21 mouse cellular contexts compared by ENCODE assay signal in genomic region chr6:34183326-34183725, GRCm38 (mm10). TPM values are rescaled to one million over a fixed set of nuclear protein-coding genes. Genes with fewer than 3 reads are reported as not detected.
DNase-seq lines count a peak whose midpoint lies in the region; TF ChIP-seq lines count a peak whose summit lies in the region.
"Had no signal": no experiment of that assay in that cellular context is flagged by ENCODE, and none has a peak within 500 bp of the region (broad histone marks: within the 10 kb centered on the region; RNA-seq: fewer than 3 reads in every experiment).

No protein-coding gene starts in this region.

- no peak overlapping the region for H3K4me3 ChIP-seq in thymus, adult 2 months (ENCODE audit: control insufficient read depth, insufficient read depth, low read length)
- H3K4me3 ChIP-seq: embryonic facial prominence, embryonic 10.5 days; embryonic facial prominence, embryonic 12.5 days; forebrain, embryonic 13.5 days; forebrain, embryonic 15.5 days had no signal

- peak overlapping the region; percentile 99; the same call in 1 of the 2 replicates for H3K27ac ChIP-seq in thymus, adult 2 months (ENCODE audit: control insufficient read depth, insufficient read depth, low read length)
- H3K27ac ChIP-seq: embryonic facial prominence, embryonic 10.5 days; embryonic facial prominence, embryonic 12.5 days; forebrain, embryonic 13.5 days; forebrain, embryonic 15.5 days had no signal

- no peak for TF ChIP-seq CTCF in thymus, adult 2 months (IDR thresholded peaks at IDR 0.05; ENCODE audit: borderline replicate concordance, control insufficient read depth, extremely low read depth, insufficient read depth, low read length, poor library complexity)

- H3K4me1 ChIP-seq in thymus, adult 2 months (replicated peaks; ENCODE audit: control insufficient read depth, insufficient read depth, low read length), result peaks cover 22% of the 10 kb centered on the region
- H3K4me1 ChIP-seq: embryonic facial prominence, embryonic 10.5 days; embryonic facial prominence, embryonic 12.5 days; forebrain, embryonic 15.5 days had no signal

- TF ChIP-seq POLR2A in thymus, adult 2 months (IDR thresholded peaks at IDR 0.05; ENCODE audit: control insufficient read depth, extremely low read depth, insufficient read depth, low read length, poor library complexity), result no peak

- 87% methylated on average over 3 of the region's 3 CpGs for WGBS in thymus, adult 2 months

- intact Hi-C loops in left cerebral cortex, postnatal 10 days (cut with DNase I), result no loop called here

- H3K36me3 ChIP-seq in thymus, adult 2 months (ENCODE audit: control insufficient read depth, insufficient read depth, low read length), result no peaks in the 10 kb centered on the region
- H3K36me3 ChIP-seq: embryonic facial prominence, embryonic 10.5 days; embryonic facial prominence, embryonic 12.5 days; forebrain, embryonic 15.5 days had no signal

- no peaks in the 10 kb centered on the region for H3K27me3 ChIP-seq in thymus, adult 2 months (ENCODE audit: control insufficient read depth, insufficient read depth, low read length)
- H3K27me3 ChIP-seq: CH12.LX; embryonic facial prominence, embryonic 12.5 days; forebrain, embryonic 13.5 days; forebrain, embryonic 15.5 days had no signal

- no peak for DNase-seq in thymus, adult 2 months
- DNase-seq in thymus, postnatal 0 days (ENCODE audit: low spot score), result no peak
- DNase-seq in ES-CJ7 (ENCODE audit: low read depth, low spot score), result peak; percentile 51
- DNase-seq in ZHBTc4 (ENCODE audit: low read depth, low spot score), result peak; percentile 70
- no peak for DNase-seq in left cerebral cortex, postnatal 10 days (ENCODE audit: extremely low spot score in 1 of 2, low spot score in 2 of 2)
- DNase-seq in adrenal gland, postnatal 36 days, result no peak
- DNase-seq: adrenal gland, adult 2 months; adrenal gland, postnatal 10 days; adrenal gland, postnatal 25 days; B cell, adult 2 months; cerebellum, adult 11-12 months; cerebellum, adult 2 months; cerebellum, adult 9-10 months; cerebellum, postnatal 10 days; cerebellum, postnatal 25 days; forebrain, postnatal 0 days had no signal

RNA-seq across cellular contexts. Expression of gene Slc35b4, which starts 6.4 kb away (rescaled TPM):
- polyA plus RNA-seq in thymus, adult 2 months (2012; rRNA removed), result 49.6 and 50.3 TPM in 2 replicates
- polyA plus RNA-seq in thymus, postnatal 0 days (2015; fragmentation: Nextera tagmentation; extraction: Ambion mirVana), result 77.9 and 88.7 TPM in 2 replicates
- total RNA-seq in left cerebral cortex, postnatal 10 days (2021), result 10 to 100 TPM; 42.1 to 42.7 TPM
- total RNA-seq in adrenal gland, postnatal 36 days (2021), result 10 to 100 TPM; 33.2 to 36.9 TPM

Comparison
In these comparisons a context has a peak if more than half of its experiments do, and no peak if none do; other contexts are left out.
1. DNase-seq: peak in ES-CJ7 (single experiment) and ZHBTc4 (single experiment); none in thymus, adult 2 months (single experiment), thymus, postnatal 0 days (single experiment), left cerebral cortex, postnatal 10 days (0 of 2) and adrenal gland, postnatal 36 days (0 of 2).